Mouse (Mus musculus): Measurements from ENCODE around the gene Gm36028. TPM values are rescaled to one million over a fixed set of nuclear protein-coding genes. Genes with fewer than 3 reads are reported as not detected.

The Gm36028 gene
- total RNA-seq, 2 experiments from 2014 or later = 0.47 to 0.79 TPM

- DNase-seq = peak; percentile 50
These were observed 51.9 kb downstream of the Gm36028 start for GRCm38 (mm10) chr16:37808866-37809622.

- no peak for DNase-seq
These were observed 53.7 kb downstream of the Gm36028 start for GRCm38 (mm10) chr16:37807269-37807668.

- no peak for DNase-seq
These were observed 55.0 kb downstream of the Gm36028 start for GRCm38 (mm10) chr16:37805746-37806495.

GRCm38 (mm10) chr16:37803387-37803950 lies 57.5 kb downstream of the Gm36028 start:
- DNase-seq = no peak

GRCm38 (mm10) chr16:37802686-37803295 lies 58.2 kb downstream of the Gm36028 start:
- no peak for DNase-seq

- no peak for DNase-seq
These were observed 59.8 kb downstream of the Gm36028 start for GRCm38 (mm10) chr16:37801097-37801496.

Other genes with a start within 250 kb of the Gm36028 start
- 100 to 1,000 TPM; 141 to 154 TPM for gene Ndufb4, start 206.7 kb downstream of the Gm36028 start, total RNA-seq (2021)
- gene Fstl1, start 84.3 kb downstream of the Gm36028 start, total RNA-seq (2021) = 100 to 1,000 TPM; 457 to 460 TPM
- 10 to 100 TPM; 89.6 to 90.1 TPM for gene Lrrc58, start 7.2 kb upstream of the Gm36028 start, total RNA-seq (2021)
- under 1 TPM; 0.45 to 0.47 TPM for gene Gpr156, start 55.4 kb upstream of the Gm36028 start, total RNA-seq (2021)
- 10 to 100 TPM; 74.5 to 76.9 TPM for gene Gsk3b, start 227.9 kb upstream of the Gm36028 start, total RNA-seq (2021)